Mouse (Mus musculus) liver, postnatal 0 days (tissue): Measurements from ENCODE around the gene Grifin. TPM values are rescaled to one million over a fixed set of nuclear protein-coding genes. Genes with fewer than 3 reads are reported as not detected.

ENCODE experiments used
- ATAC-seq: fragments of 200-750 bp; cut with Nextera tagmentation; 2 replicates; pipeline ENCODE4 v1.8.0; 2017; ENCODE audit warnings: mild to moderate bottlenecking, moderate library complexity
- DNase-seq: peaks from one replicate; pipeline ENCODE4 v3.0.0-alpha.2; 2016
- H3K27ac ChIP-seq: fragments of 300-500 bp; sonication (generic); 2 replicates; pipeline ENCODE4 v1.5.1; 2014; ENCODE audit warnings: antibody characterized with exemption, moderate library complexity, mild to moderate bottlenecking, low read depth
- H3K27me3 ChIP-seq: fragments of 300-500 bp; sonication (generic); 2 replicates; pipeline ENCODE4 v1.6.1; 2014; ENCODE audit warnings: low read length, control low read depth, mixed read lengths; ENCODE audit not compliant: insufficient read depth
- H3K36me3 ChIP-seq: fragments of 300-500 bp; sonication (generic); replicated peaks from 2 replicates; pipeline ENCODE4 v1.6.1; 2014; ENCODE audit warnings: mild to moderate bottlenecking, control low read depth, low read length, moderate library complexity, mixed read lengths; ENCODE audit not compliant: insufficient read depth
- H3K4me1 ChIP-seq: fragments of 300-500 bp; sonication (generic); 2 replicates; pipeline ENCODE4 v1.6.1; 2014; ENCODE audit warnings: antibody characterized with exemption, mild to moderate bottlenecking, control low read depth; ENCODE audit not compliant: insufficient read depth
- H3K4me2 ChIP-seq: fragments of 300-500 bp; sonication (generic); 2 replicates; pipeline ENCODE4 v1.6.1; 2014; ENCODE audit warnings: low read depth, mild to moderate bottlenecking, low read length, moderate library complexity, mixed read lengths
- H3K4me3 ChIP-seq: fragments of 300-500 bp; sonication (generic); 2 replicates; pipeline ENCODE4 v1.5.1; 2014; ENCODE audit warnings: low read depth, low read length
- H3K9ac ChIP-seq: fragments of 300-500 bp; sonication (generic); replicated peaks from 2 replicates; pipeline ENCODE4 v1.6.1; 2014; ENCODE audit warnings: mild to moderate bottlenecking, moderate library complexity
- H3K9me3 ChIP-seq: fragments of 300-500 bp; sonication (generic); 2 replicates; pipeline ENCODE4 v1.6.1; 2016; ENCODE audit warnings: mild to moderate bottlenecking, control low read depth, low read length, mixed read lengths
- CTCF ChIP-seq: sonication (generic); IDR thresholded peaks from 2 replicates; pipeline ENCODE4 v1.5.1; 2016; ENCODE audit warnings: antibody characterized with exemption, low read depth
- EP300 ChIP-seq: IDR thresholded peaks from 2 replicates; pipeline ENCODE4 v1.6.1; 2016; ENCODE audit warnings: antibody characterized with exemption, low read depth, mild to moderate bottlenecking
- WGBS: fragments of 180-500 bp; shearing (Covaris S2); extraction: QIAGEN DNeasy Blood & Tissue Kit; methylation state at CpG from one replicate; pipeline ENCODE4 v1.1.7; 2014; ENCODE audit not compliant: insufficient replicate concordance; 5-methylcytosine and 5-hydroxymethylcytosine counted together
- polyA plus RNA-seq: library from polyadenylated mRNA; unstranded; fragments of >200 nt; fragmentation: Nextera tagmentation; extraction: Ambion mirVana; gene quantifications from 2 replicates; pipeline ENCODE4 v1.2.1, GENCODE M21; 2015

The Grifin gene
- polyA plus RNA-seq, 1 experiment from 2014 or later: not detected

GRCm38 (mm10) chr5:140581569-140581968 lies 16.7 kb upstream of the Grifin start:
- Histone ChIP-seq H3K4me1 (no peaks in the 10 kb centered on the region), H3K4me2 (no peak overlapping the region), H3K4me3 (no peak overlapping the region), H3K9ac (no peak overlapping the region), H3K36me3 (no peaks in the 10 kb centered on the region), H3K27me3 (no peaks in the 10 kb centered on the region), H3K27ac (no peak overlapping the region), H3K9me3 (no peaks in the 10 kb centered on the region)
- no peak for ATAC-seq
- TF ChIP-seq CTCF (no peak), EP300 (no peak)
- peak; percentile 12 for DNase-seq
- WGBS: 36% methylated on average over 4 of the region's 5 CpGs

GRCm38 (mm10) chr5:140579771-140580170 lies 14.9 kb upstream of the Grifin start:
- 87% methylated on average over 4 of the region's 6 CpGs for WGBS
- Histone ChIP-seq H3K27me3 (no peaks in the 10 kb centered on the region), H3K9me3 (no peaks in the 10 kb centered on the region), H3K9ac (no peak overlapping the region), H3K4me2 (no peak overlapping the region), H3K4me1 (peaks cover 5% of the 10 kb centered on the region; the same call in 1 of the 2 replicates), H3K27ac (no peak overlapping the region), H3K36me3 (no peaks in the 10 kb centered on the region), H3K4me3 (no peak overlapping the region)
- no peak for DNase-seq
- ATAC-seq: no peak
- TF ChIP-seq EP300: no peak
- no peak for TF ChIP-seq CTCF

GRCm38 (mm10) chr5:140579221-140579620 lies 14.3 kb upstream of the Grifin start:
- Histone ChIP-seq H3K27me3 (no peaks in the 10 kb centered on the region), H3K27ac (no peak overlapping the region), H3K9me3 (no peaks in the 10 kb centered on the region), H3K4me2 (no peak overlapping the region), H3K4me1 (peaks cover 5% of the 10 kb centered on the region; the same call in 1 of the 2 replicates), H3K4me3 (no peak overlapping the region), H3K36me3 (no peaks in the 10 kb centered on the region), H3K9ac (no peak overlapping the region)
- DNase-seq: no peak
- 71% methylated on average over 9 of the region's 9 CpGs for WGBS
- no peak for TF ChIP-seq EP300
- TF ChIP-seq CTCF: no peak
- no peak for ATAC-seq

GRCm38 (mm10) chr5:140575381-140575866 lies 10.6 kb upstream of the Grifin start:
- Histone ChIP-seq H3K36me3 (no peaks in the 10 kb centered on the region), H3K27ac (no peak overlapping the region), H3K9ac (no peak overlapping the region), H3K4me3 (no peak overlapping the region), H3K4me1 (peaks cover 5% of the 10 kb centered on the region; the same call in 1 of the 2 replicates), H3K27me3 (no peaks in the 10 kb centered on the region), H3K9me3 (no peaks in the 10 kb centered on the region), H3K4me2 (no peak overlapping the region)
- TF ChIP-seq EP300 (no peak), CTCF (no peak)
- WGBS: 38% methylated on average over 5 of the region's 5 CpGs
- ATAC-seq: no peak
- peak; percentile 13 for DNase-seq

- no peak overlapping the region for H3K4me2 ChIP-seq
- no peak overlapping the region for H3K27ac ChIP-seq
- no peak for DNase-seq
- H3K27me3 ChIP-seq: no peaks in the 10 kb centered on the region
- no peak overlapping the region for H3K4me3 ChIP-seq
- 70% methylated on average over 6 of the region's 6 CpGs for WGBS
- no peaks in the 10 kb centered on the region for H3K9me3 ChIP-seq
- TF ChIP-seq EP300: no peak
- no peak for TF ChIP-seq CTCF
- peaks cover 8% of the 10 kb centered on the region; the same call in 1 of the 2 replicates for H3K4me1 ChIP-seq
- H3K9ac ChIP-seq: no peak overlapping the region
- no peak for ATAC-seq
- no peaks in the 10 kb centered on the region for H3K36me3 ChIP-seq
These were observed 7.7 kb upstream of the Grifin start for GRCm38 (mm10) chr5:140572611-140573010.

GRCm38 (mm10) chr5:140571673-140572072 lies 6.8 kb upstream of the Grifin start:
- Histone ChIP-seq H3K27ac (no peak overlapping the region), H3K9ac (no peak overlapping the region), H3K27me3 (no peaks in the 10 kb centered on the region), H3K9me3 (no peaks in the 10 kb centered on the region), H3K36me3 (no peaks in the 10 kb centered on the region), H3K4me1 (peaks cover 14% of the 10 kb centered on the region; the same call in 1 of the 2 replicates), H3K4me3 (no peak overlapping the region), H3K4me2 (no peak overlapping the region)
- 86% methylated on average over 10 of the region's 10 CpGs for WGBS
- DNase-seq (no peak), ATAC-seq (no peak)
- no peak for TF ChIP-seq EP300
- no peak for TF ChIP-seq CTCF
